Mouse (Mus musculus): Measurements from ENCODE around the gene Ube4b. TPM values are rescaled to one million over a fixed set of nuclear protein-coding genes. Genes with fewer than 3 reads are reported as not detected.

Gene Ube4b
- polyA plus RNA-seq, 1 experiment from 2014 or later, result 11.9 TPM

DNA sequence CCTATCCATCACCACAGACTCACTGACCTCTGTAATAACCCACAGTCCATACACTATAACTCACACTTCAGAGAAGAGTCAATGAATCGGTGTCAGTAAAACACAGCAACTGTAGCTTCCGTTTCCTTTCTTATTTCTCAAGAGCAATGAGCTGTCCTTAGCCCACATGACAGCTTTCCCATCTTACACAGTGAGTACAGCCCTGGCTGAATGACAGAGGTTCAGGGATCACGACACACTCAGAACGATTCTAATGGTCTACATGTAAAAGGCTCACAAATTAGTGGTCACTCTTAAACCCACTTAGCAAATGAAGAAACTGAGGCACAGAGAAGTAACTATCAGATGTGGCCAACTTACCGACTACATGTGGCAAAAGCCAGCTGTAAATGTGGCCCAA lies 68.6 kb downstream of the Ube4b start:
- no peak for ATAC-seq (ENCODE audit: low read depth)
- Histone ChIP-seq H3K4me3 (replicated peaks) (no peak overlapping the region), H3K27ac (no peak overlapping the region), H3K9me3 (replicated peaks) (no peaks in the 10 kb centered on the region), H3K4me1 (replicated peaks) (no peaks in the 10 kb centered on the region), H3K4me2 (no peak overlapping the region), H3K9ac (no peak overlapping the region), H3K36me3 (peaks cover 92% of the 10 kb centered on the region), H3K27me3 (no peaks in the 10 kb centered on the region)
- DNase-seq, result no peak
- 88% methylated on average over 5 of the region's 5 CpGs for WGBS (ENCODE audit: insufficient replicate concordance)

- DNase-seq (no peak), ATAC-seq (ENCODE audit: low read depth) (no peak)
- H3K36me3 ChIP-seq, result peaks cover 95% of the 10 kb centered on the region
- no peak overlapping the region for H3K4me3 ChIP-seq (replicated peaks)
- H3K4me2 ChIP-seq, result no peak overlapping the region
- H3K9ac ChIP-seq, result no peak overlapping the region
- no peaks in the 10 kb centered on the region for H3K9me3 ChIP-seq (replicated peaks)
- 88% methylated on average over 8 of the region's 8 CpGs for WGBS (ENCODE audit: insufficient replicate concordance)
- no peaks in the 10 kb centered on the region for H3K27me3 ChIP-seq
- H3K27ac ChIP-seq, result no peak overlapping the region
- H3K4me1 ChIP-seq (replicated peaks), result no peaks in the 10 kb centered on the region
Measured at GRCm38 (mm10) chr4:149354671-149355070, 71.9 kb downstream of the Ube4b start.

- Histone ChIP-seq H3K27ac (no peak overlapping the region), H3K9me3 (replicated peaks) (no peaks in the 10 kb centered on the region), H3K4me1 (replicated peaks) (no peaks in the 10 kb centered on the region), H3K27me3 (no peaks in the 10 kb centered on the region), H3K9ac (no peak overlapping the region), H3K4me2 (no peak overlapping the region), H3K4me3 (replicated peaks) (no peak overlapping the region), H3K36me3 (peaks cover 89% of the 10 kb centered on the region)
- WGBS (ENCODE audit: insufficient replicate concordance), result 76% methylated on average over 8 of the region's 8 CpGs
- no peak for ATAC-seq (ENCODE audit: low read depth)
- DNase-seq, result no peak
Measured at GRCm38 (mm10) chr4:149351596-149352150, 74.9 kb downstream of the Ube4b start.

GRCm38 (mm10) chr4:149348963-149349362 lies 77.6 kb downstream of the Ube4b start:
- ATAC-seq (ENCODE audit: low read depth) (no peak), DNase-seq (no peak)
- H3K4me3 ChIP-seq (replicated peaks), result no peak overlapping the region
- peaks cover 89% of the 10 kb centered on the region for H3K36me3 ChIP-seq
- H3K27ac ChIP-seq, result no peak overlapping the region
- WGBS (ENCODE audit: insufficient replicate concordance), result 78% methylated on average over 5 of the region's 5 CpGs
- H3K9ac ChIP-seq, result no peak overlapping the region
- no peaks in the 10 kb centered on the region for H3K27me3 ChIP-seq
- H3K4me2 ChIP-seq, result no peak overlapping the region
- H3K9me3 ChIP-seq (replicated peaks), result no peaks in the 10 kb centered on the region
- no peaks in the 10 kb centered on the region for H3K4me1 ChIP-seq (replicated peaks)

DNA sequence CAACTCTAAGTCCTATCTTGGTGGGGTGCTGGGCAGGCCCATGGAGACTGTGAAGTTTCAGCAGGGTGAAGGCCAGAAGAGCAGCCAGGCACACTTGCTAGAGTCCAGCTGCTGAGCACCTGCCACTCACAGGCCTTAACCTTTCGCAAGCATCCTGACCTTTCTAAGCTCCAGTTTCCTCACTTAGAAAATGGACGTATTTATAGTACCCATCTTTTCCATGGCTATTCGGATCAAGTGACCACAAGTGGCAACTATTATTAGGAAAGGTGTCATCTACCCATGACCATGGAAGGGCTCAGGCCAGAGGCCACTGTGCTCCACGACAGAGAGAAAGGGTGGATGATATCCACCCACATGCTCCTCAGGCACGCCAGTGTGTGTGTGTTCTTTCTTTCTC lies 80.7 kb downstream of the Ube4b start:
- Histone ChIP-seq H3K27ac (no peak overlapping the region), H3K4me1 (replicated peaks) (peaks cover 9% of the 10 kb centered on the region), H3K4me2 (no peak overlapping the region), H3K36me3 (peaks cover 92% of the 10 kb centered on the region), H3K4me3 (replicated peaks) (no peak overlapping the region), H3K9me3 (replicated peaks) (no peaks in the 10 kb centered on the region), H3K27me3 (no peaks in the 10 kb centered on the region), H3K9ac (no peak overlapping the region)
- no peak for DNase-seq
- ATAC-seq (ENCODE audit: low read depth), result no peak
- WGBS (ENCODE audit: insufficient replicate concordance), result 72% methylated on average over 5 of the region's 5 CpGs

GRCm38 (mm10) chr4:149344311-149344710 lies 82.2 kb downstream of the Ube4b start:
- H3K4me3 ChIP-seq (replicated peaks), result no peak overlapping the region
- H3K9ac ChIP-seq, result no peak overlapping the region
- peaks cover 79% of the 10 kb centered on the region for H3K36me3 ChIP-seq
- no peak overlapping the region for H3K4me2 ChIP-seq
- DNase-seq, result no peak
- peaks cover 25% of the 10 kb centered on the region for H3K4me1 ChIP-seq (replicated peaks)
- ATAC-seq (ENCODE audit: low read depth), result no peak
- H3K27me3 ChIP-seq, result no peaks in the 10 kb centered on the region
- WGBS (ENCODE audit: insufficient replicate concordance), result 75% methylated on average over 8 of the region's 8 CpGs
- H3K9me3 ChIP-seq (replicated peaks), result no peaks in the 10 kb centered on the region
- H3K27ac ChIP-seq, result no peak overlapping the region

DNA sequence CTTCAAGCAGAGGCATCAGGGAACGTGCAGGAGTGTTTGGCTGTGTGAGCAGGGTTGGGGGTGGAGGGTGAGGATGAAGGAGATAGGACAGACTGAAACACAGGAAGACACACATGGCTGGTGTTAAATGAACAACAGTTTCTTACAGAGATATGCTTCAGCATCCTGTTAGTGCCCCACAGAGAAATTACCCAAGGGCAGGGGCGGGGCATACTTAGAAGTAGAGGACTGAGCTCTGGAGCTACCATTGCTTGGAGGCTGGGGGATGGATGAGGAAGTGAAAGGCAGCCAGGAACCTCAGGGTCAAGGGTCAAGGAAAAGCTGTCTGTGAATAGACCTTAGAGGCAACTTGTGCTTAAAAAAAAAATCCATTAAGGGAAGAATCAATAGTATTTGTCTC lies 85.9 kb downstream of the Ube4b start:
- no peak overlapping the region for H3K4me2 ChIP-seq
- H3K4me3 ChIP-seq (replicated peaks), result no peak overlapping the region
- 0 out of 2 replicates have a peak overlapping the region, but pooled peaks have one; percentile 3 for H3K27ac ChIP-seq
- no peak overlapping the region for H3K9ac ChIP-seq
- 24% methylated on average over 2 of the region's 2 CpGs for WGBS (ENCODE audit: insufficient replicate concordance)
- DNase-seq (peak; percentile 17), ATAC-seq (ENCODE audit: low read depth) (peak; percentile 40)
- peaks cover 38% of the 10 kb centered on the region for H3K4me1 ChIP-seq (replicated peaks)
- peaks cover 75% of the 10 kb centered on the region for H3K36me3 ChIP-seq
- no peaks in the 10 kb centered on the region for H3K9me3 ChIP-seq (replicated peaks)
- H3K27me3 ChIP-seq, result no peaks in the 10 kb centered on the region

DNA sequence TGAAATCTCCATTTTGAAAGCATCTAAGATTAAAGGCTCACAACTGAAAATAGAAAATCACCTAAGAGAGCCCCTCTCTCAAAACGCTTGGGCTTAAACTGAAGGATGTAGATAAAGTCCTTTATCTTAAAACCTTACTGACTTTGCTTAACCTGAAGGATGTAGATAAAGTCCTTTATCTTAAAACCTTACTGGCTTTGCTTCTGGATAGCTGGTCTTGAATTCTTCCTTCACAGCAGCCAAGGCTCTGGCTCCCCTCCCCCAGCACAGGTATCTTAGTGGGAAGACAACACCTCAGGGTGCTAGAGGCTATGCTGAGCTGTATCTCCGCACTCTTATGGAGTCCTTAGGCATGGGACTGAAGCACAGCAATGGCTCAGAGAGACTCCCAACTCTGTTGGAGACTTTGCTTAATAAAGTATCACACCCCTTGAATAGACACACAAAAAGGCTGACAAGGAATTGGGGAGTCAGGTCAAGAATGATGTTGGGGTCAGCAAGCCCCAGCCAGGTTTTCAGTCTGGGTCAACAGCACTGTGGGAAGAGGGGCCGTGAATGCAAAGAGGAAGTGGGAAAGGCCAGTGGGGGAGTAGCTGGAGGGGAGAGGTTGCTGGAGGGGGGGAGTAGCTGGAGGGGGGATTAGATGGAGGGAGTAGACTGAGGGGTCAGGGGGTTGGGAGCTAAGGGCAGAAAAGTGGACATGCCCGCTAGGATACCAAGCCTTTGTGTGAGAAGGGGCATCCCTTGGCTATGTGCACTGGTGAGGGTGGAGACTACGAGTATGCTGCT lies 86.9 kb downstream of the Ube4b start:
- Histone ChIP-seq H3K4me2 (0 out of 2 replicates have a peak overlapping the region, but pooled peaks have one; percentile 11), H3K9ac (0 out of 2 replicates have a peak overlapping the region, but pooled peaks have one; percentile 6), H3K27me3 (no peaks in the 10 kb centered on the region), H3K27ac (no peak overlapping the region), H3K9me3 (replicated peaks) (no peaks in the 10 kb centered on the region), H3K4me3 (replicated peaks) (no peak overlapping the region), H3K36me3 (peaks cover 75% of the 10 kb centered on the region), H3K4me1 (replicated peaks) (peaks cover 38% of the 10 kb centered on the region)
- ATAC-seq (ENCODE audit: low read depth) (peak; percentile 56), DNase-seq (peak; percentile 22)
- WGBS (ENCODE audit: insufficient replicate concordance), result 26% methylated on average over 5 of the region's 5 CpGs

GRCm38 (mm10) chr4:149338137-149338536 lies 88.4 kb downstream of the Ube4b start:
- DNase-seq (no peak), ATAC-seq (ENCODE audit: low read depth) (no peak)
- no peaks in the 10 kb centered on the region for H3K27me3 ChIP-seq
- H3K4me1 ChIP-seq (replicated peaks), result peaks cover 38% of the 10 kb centered on the region
- 56% methylated on average over 2 of the region's 2 CpGs for WGBS (ENCODE audit: insufficient replicate concordance)
- H3K9me3 ChIP-seq (replicated peaks), result no peaks in the 10 kb centered on the region
- peaks cover 76% of the 10 kb centered on the region for H3K36me3 ChIP-seq
- H3K27ac ChIP-seq, result no peak overlapping the region
- no peak overlapping the region for H3K4me2 ChIP-seq
- no peak overlapping the region for H3K4me3 ChIP-seq (replicated peaks)
- H3K9ac ChIP-seq, result no peak overlapping the region

DNA sequence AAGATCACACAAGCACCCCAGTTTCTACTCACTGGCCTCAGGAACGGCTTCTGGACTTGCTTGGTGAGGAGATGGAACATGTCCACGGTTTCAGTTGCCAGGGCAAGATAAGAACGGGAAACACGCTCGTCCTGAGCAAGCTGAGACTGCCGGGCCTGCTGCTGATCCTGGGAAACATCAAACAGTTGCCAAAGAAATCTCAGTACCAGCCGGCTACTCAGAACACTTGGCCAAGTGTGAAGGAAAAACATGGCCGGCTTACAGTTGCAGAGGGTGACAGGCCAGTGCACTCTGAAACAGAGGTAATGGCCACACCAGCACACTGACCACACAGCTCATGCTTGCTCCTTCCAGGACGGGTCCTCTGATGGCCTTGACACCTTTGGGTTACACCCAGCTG lies 89.2 kb downstream of the Ube4b start:
- Histone ChIP-seq H3K9ac (no peak overlapping the region), H3K36me3 (peaks cover 76% of the 10 kb centered on the region), H3K27ac (no peak overlapping the region), H3K9me3 (replicated peaks) (no peaks in the 10 kb centered on the region), H3K4me3 (replicated peaks) (no peak overlapping the region), H3K27me3 (no peaks in the 10 kb centered on the region), H3K4me1 (replicated peaks) (peaks cover 38% of the 10 kb centered on the region), H3K4me2 (no peak overlapping the region)
- no peak for DNase-seq
- WGBS (ENCODE audit: insufficient replicate concordance), result 66% methylated on average over 9 of the region's 9 CpGs
- ATAC-seq (ENCODE audit: low read depth), result no peak

- 51% methylated on average over 7 of the region's 7 CpGs for WGBS (ENCODE audit: insufficient replicate concordance)
- Histone ChIP-seq H3K4me3 (replicated peaks) (no peak overlapping the region), H3K9me3 (replicated peaks) (no peaks in the 10 kb centered on the region), H3K36me3 (peaks cover 75% of the 10 kb centered on the region), H3K9ac (no peak overlapping the region), H3K27ac (no peak overlapping the region), H3K4me2 (no peak overlapping the region), H3K4me1 (replicated peaks) (peaks cover 33% of the 10 kb centered on the region), H3K27me3 (no peaks in the 10 kb centered on the region)
- ATAC-seq (ENCODE audit: low read depth) (no peak), DNase-seq (no peak)
Measured at GRCm38 (mm10) chr4:149336302-149336701, 90.2 kb downstream of the Ube4b start.

DNA sequence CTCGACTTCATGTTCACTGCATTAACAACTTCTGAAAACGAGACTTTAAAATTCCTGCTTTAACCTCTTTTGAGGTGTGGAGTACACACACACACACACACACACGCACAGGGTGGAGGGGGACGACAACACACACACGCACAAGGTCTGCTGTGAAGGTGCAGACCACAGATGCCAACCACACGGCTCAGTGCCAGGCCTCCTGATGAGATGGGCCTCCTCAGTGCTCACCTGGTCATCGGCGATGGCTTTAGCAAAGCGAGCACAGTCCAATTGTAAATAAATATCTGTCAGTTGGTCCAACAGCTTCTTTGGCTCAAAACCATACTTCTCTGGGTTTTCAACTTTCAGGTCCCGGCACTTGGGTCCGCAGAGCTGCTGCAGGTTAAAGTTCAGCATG lies 91.7 kb downstream of the Ube4b start:
- no peak overlapping the region for H3K4me3 ChIP-seq (replicated peaks)
- H3K27me3 ChIP-seq, result no peaks in the 10 kb centered on the region
- peaks cover 18% of the 10 kb centered on the region for H3K4me1 ChIP-seq (replicated peaks)
- WGBS (ENCODE audit: insufficient replicate concordance), result 85% methylated on average over 11 of the region's 11 CpGs
- peaks cover 82% of the 10 kb centered on the region for H3K36me3 ChIP-seq
- H3K9ac ChIP-seq, result no peak overlapping the region
- no peak overlapping the region; the same call in 1 of the 2 replicates for H3K27ac ChIP-seq
- ATAC-seq (ENCODE audit: low read depth), result no peak
- no peaks in the 10 kb centered on the region for H3K9me3 ChIP-seq (replicated peaks)
- DNase-seq, result no peak
- no peak overlapping the region for H3K4me2 ChIP-seq
